ENCODE assay signal across 22 mouse cellular contexts in genomic region chr3:147080197-147080596, GRCm38 (mm10).
DNase-seq lines count a peak whose midpoint lies in the region; ATAC-seq and TF ChIP-seq lines count a peak whose summit lies in the region.
"Had no signal": no experiment of that assay in that cellular context is flagged by ENCODE, and none has a peak within 500 bp of the region (broad histone marks: within the 10 kb centered on the region; RNA-seq: fewer than 3 reads in every experiment).

No protein-coding gene starts in this region.

- no peaks in the 10 kb centered on the region; the same call in 1 of the 2 replicates for H3K4me1 ChIP-seq in heart, adult 2 months (ENCODE audit: control insufficient read depth, insufficient read depth, low read length)
- H3K4me1 ChIP-seq in heart, embryonic 15.5 days (replicated peaks): peaks cover 5% of the 10 kb centered on the region
- H3K4me1 ChIP-seq in forebrain, embryonic 14.5 days (ENCODE audit: control insufficient read depth, insufficient read depth, low read length): peaks cover 24% of the 10 kb centered on the region; the same call in 1 of the 2 replicates
- H3K4me1 ChIP-seq: kidney, embryonic 15.5 days; liver, embryonic 12.5 days had no signal

- intact Hi-C loops in heart, adult 2 months (cut with DNase I): no loop called here
- intact Hi-C loops in heart, postnatal 14 days (cut with DNase I): no loop called here
- intact Hi-C loops in left cerebral cortex, postnatal 25 days (cut with DNase I): no loop called here

- H3K9ac ChIP-seq in heart, adult 2 months (ENCODE audit: low read depth, low read length): no peak overlapping the region
- no peak overlapping the region for H3K9ac ChIP-seq in heart, embryonic 15.5 days
- H3K9ac ChIP-seq in forebrain, embryonic 14.5 days (ENCODE audit: low read length): no peak overlapping the region
- H3K9ac ChIP-seq: kidney, embryonic 15.5 days; limb, embryonic 13.5 days; liver, embryonic 12.5 days; midbrain, embryonic 13.5 days had no signal

- H3K9me3 ChIP-seq in heart, embryonic 15.5 days (replicated peaks): no peaks in the 10 kb centered on the region
- H3K9me3 ChIP-seq in forebrain, embryonic 14.5 days (replicated peaks; ENCODE audit: control insufficient read depth, low read length): no peaks in the 10 kb centered on the region
- H3K9me3 ChIP-seq: hindbrain, embryonic 10.5 days; kidney, embryonic 15.5 days; limb, embryonic 13.5 days; liver, embryonic 12.5 days; midbrain, embryonic 13.5 days had no signal

- no peak for TF ChIP-seq EP300 in heart, adult 2 months (IDR thresholded peaks at IDR 0.05; ENCODE audit: insufficient read depth, low read depth, low read length)

- no peak for ATAC-seq in heart, embryonic 15.5 days (replicated peaks; ENCODE audit: insufficient number of reproducible peaks, insufficient read depth, low FRiP score, low read depth)
- ATAC-seq in forebrain, embryonic 14.5 days: peak; percentile 16
- ATAC-seq: liver, embryonic 12.5 days; midbrain, embryonic 13.5 days had no signal

- no peak overlapping the region for H3K4me3 ChIP-seq in heart, adult 2 months
- H3K4me3 ChIP-seq in heart, embryonic 15.5 days: no peak overlapping the region
- H3K4me3 ChIP-seq in forebrain, embryonic 14.5 days (ENCODE audit: low read depth, low read length): no peak overlapping the region
- H3K4me3 ChIP-seq: hindbrain, embryonic 10.5 days; kidney, embryonic 15.5 days; limb, embryonic 13.5 days; liver, embryonic 12.5 days; midbrain, embryonic 13.5 days had no signal

- TF ChIP-seq POLR2A in heart, adult 2 months (IDR thresholded peaks at IDR 0.05; ENCODE audit: insufficient read depth, low read depth, low read length): no peak

- no peaks in the 10 kb centered on the region for H3K36me3 ChIP-seq in heart, adult 2 months (ENCODE audit: control insufficient read depth, insufficient read depth, low read length)
- H3K36me3 ChIP-seq in heart, embryonic 15.5 days: no peaks in the 10 kb centered on the region
- H3K36me3 ChIP-seq in forebrain, embryonic 14.5 days (ENCODE audit: control insufficient read depth, insufficient read depth, low read length): no peaks in the 10 kb centered on the region
- H3K36me3 ChIP-seq: hindbrain, embryonic 10.5 days; kidney, embryonic 15.5 days; limb, embryonic 13.5 days; liver, embryonic 12.5 days; midbrain, embryonic 13.5 days had no signal

- no peak overlapping the region for H3K4me2 ChIP-seq in heart, embryonic 15.5 days
- H3K4me2 ChIP-seq in forebrain, embryonic 14.5 days (ENCODE audit: low read length): no peak overlapping the region
- H3K4me2 ChIP-seq: kidney, embryonic 15.5 days; limb, embryonic 13.5 days; liver, embryonic 12.5 days; midbrain, embryonic 13.5 days had no signal

- H3K27ac ChIP-seq in heart, adult 2 months: peak overlapping the region; percentile 42; the same call in 1 of the 2 replicates
- peak overlapping the region; percentile 86 for H3K27ac ChIP-seq in heart, embryonic 15.5 days
- no peak overlapping the region for H3K27ac ChIP-seq in forebrain, embryonic 14.5 days (ENCODE audit: low read depth, low read length)
- H3K27ac ChIP-seq: hindbrain, embryonic 10.5 days; kidney, embryonic 15.5 days; limb, embryonic 13.5 days; liver, embryonic 12.5 days; midbrain, embryonic 13.5 days had no signal

- no peak for TF ChIP-seq CTCF in heart, adult 2 months (IDR thresholded peaks at IDR 0.05)

- no peaks in the 10 kb centered on the region for H3K27me3 ChIP-seq in heart, adult 2 months (ENCODE audit: control insufficient read depth, insufficient read depth, low read length)
- H3K27me3 ChIP-seq in heart, embryonic 15.5 days: no peaks in the 10 kb centered on the region
- no peaks in the 10 kb centered on the region for H3K27me3 ChIP-seq in forebrain, embryonic 14.5 days (replicated peaks; ENCODE audit: control insufficient read depth, insufficient read depth, low read length)
- H3K27me3 ChIP-seq: kidney, embryonic 15.5 days; liver, embryonic 12.5 days; midbrain, embryonic 13.5 days had no signal

- no peak for DNase-seq in heart, adult 2 months
- DNase-seq in heart, adult 11 months: no peak
- no peak for DNase-seq in heart, postnatal 14 days
- DNase-seq in Muller cell, postnatal 12 days (ENCODE audit: inconsistent ontology term): peak; percentile 65
- peak; percentile 64 for DNase-seq in forebrain, embryonic 14.5 days (ENCODE audit: low spot score)
- DNase-seq in lung, postnatal 14 days: no peak
- DNase-seq in left cerebral cortex, postnatal 25 days (ENCODE audit: low spot score in 2 of 2): no peak
- DNase-seq: adrenal gland, postnatal 14 days; cerebellum, adult 8-10 months; gastrocnemius, postnatal 36 days; kidney, adult 11 months; kidney, postnatal 36 days; layer of hippocampus, postnatal 36 days; lung, adult 18-20 months; thymus, adult 18-20 months; thymus, postnatal 36 days had no signal

- no peaks in the 10 kb centered on the region for H3K79me2 ChIP-seq in heart, adult 2 months (replicated peaks; ENCODE audit: control insufficient read depth, insufficient read depth, low read length)

- WGBS in heart, adult 2 months: 57% methylated on average over 3 of the region's 3 CpGs
- WGBS in heart, embryonic 15.5 days: 69% methylated on average over 3 of the region's 3 CpGs
- 34% methylated on average over 3 of the region's 3 CpGs for WGBS in forebrain, embryonic 14.5 days

Comparison
In these comparisons a context has a peak if more than half of its experiments do, and no peak if none do; other contexts are left out.
1. DNase-seq: peak in Muller cell, postnatal 12 days (single experiment) and forebrain, embryonic 14.5 days (single experiment); none in heart, adult 2 months (0 of 2), heart, adult 11 months (single experiment), heart, postnatal 14 days (0 of 2), lung, postnatal 14 days (single experiment) and left cerebral cortex, postnatal 25 days (0 of 2).